Mouse (Mus musculus) MEL (cell line): Measurements from ENCODE around the gene Shank3. TPM values are rescaled to one million over a fixed set of nuclear protein-coding genes. Genes with fewer than 3 reads are reported as not detected.

Source experiments
- DNase-seq: peaks from one replicate; pipeline ENCODE4 v3.0.0; 2011; ENCODE audit warnings: low read depth, low spot score
- H3K27ac ChIP-seq: 2 replicates; pipeline ENCODE4 v1.5.1; 2012; ENCODE audit warnings: low read depth, mild to moderate bottlenecking, control low read depth, low read length, moderate library complexity; ENCODE audit not compliant: control insufficient read depth
- H3K27me3 ChIP-seq, 2 experiments: fragments of 150-350 bp in 1 of 2; sonication (generic) in 1 of 2; 2 replicates each; pipeline ENCODE4 v1.6.1; 2012; ENCODE audit warnings: low read length in 2 of 2, mild to moderate bottlenecking in 2 of 2, improper control_type of control experiment in 1 of 2, moderate library complexity in 1 of 2; ENCODE audit not compliant: insufficient read depth in 2 of 2, control insufficient read depth in 1 of 2
- H3K36me3 ChIP-seq, 2 experiments: 2 replicates each; pipeline ENCODE4 v1.6.1; 2012 to 2014; ENCODE audit warnings: low read length in 2 of 2, improper control_type of control experiment in 1 of 2, inconsistent platforms in 1 of 2, mild to moderate bottlenecking in 1 of 2; ENCODE audit not compliant: insufficient read depth in 2 of 2, control insufficient read depth in 1 of 2
- H3K4me1 ChIP-seq, 2 experiments: fragments of 150-350 bp in 1 of 2; sonication (generic) in 1 of 2; 2 replicates each; pipeline ENCODE4 v1.6.1; 2012; ENCODE audit warnings: low read length in 2 of 2, improper control_type of control experiment in 1 of 2, mild to moderate bottlenecking in 1 of 2; ENCODE audit not compliant: insufficient read depth in 2 of 2, control insufficient read depth in 1 of 2
- H3K4me3 ChIP-seq, 2 experiments: fragments of 150-350 bp in 1 of 2; sonication (generic) in 1 of 2; 2 replicates each; pipeline ENCODE4 v1.5.1; 2012; ENCODE audit warnings: low read depth in 2 of 2, low read length in 2 of 2, mild to moderate bottlenecking in 2 of 2, moderate library complexity in 2 of 2, control low read depth in 1 of 2, improper control_type of control experiment in 1 of 2; ENCODE audit not compliant: control insufficient read depth in 1 of 2, insufficient read depth in 1 of 2
- H3K79me2 ChIP-seq: 2 replicates; pipeline ENCODE4 v1.6.1; 2012; ENCODE audit warnings: mild to moderate bottlenecking, low read length, moderate library complexity; ENCODE audit not compliant: control insufficient read depth, poor library complexity, insufficient read depth
- H3K9ac ChIP-seq: 2 replicates; pipeline ENCODE4 v1.6.1; 2012; ENCODE audit warnings: low read depth, mild to moderate bottlenecking, control low read depth, low read length, moderate library complexity; ENCODE audit not compliant: control insufficient read depth, poor library complexity, severe bottlenecking
- H3K9me3 ChIP-seq: fragments of 150-350 bp; sonication (generic); replicated peaks from 2 replicates; pipeline ENCODE4 v1.6.1; 2012; ENCODE audit warnings: mild to moderate bottlenecking, low read length, improper control_type of control experiment, moderate library complexity; ENCODE audit not compliant: insufficient read depth
- BHLHE40 ChIP-seq: IDR thresholded peaks from 2 replicates; pipeline ENCODE4 v1.6.1; 2012; ENCODE audit warnings: low read depth, mild to moderate bottlenecking, inconsistent platforms, low read length, improper control_type of control experiment, borderline replicate concordance
- CHD1 ChIP-seq: IDR thresholded peaks from 2 replicates; pipeline ENCODE4 v1.6.1; 2012; ENCODE audit warnings: low read depth, mild to moderate bottlenecking, inconsistent platforms, low read length, improper control_type of control experiment
- E2F4 ChIP-seq: IDR thresholded peaks from 2 replicates; pipeline ENCODE4 v1.6.1; 2011; ENCODE audit warnings: low read depth, low read length, improper control_type of control experiment, borderline replicate concordance
- ELF1 ChIP-seq: IDR thresholded peaks from 2 replicates; pipeline ENCODE4 v1.6.1; 2014; ENCODE audit warnings: low read depth, mild to moderate bottlenecking, inconsistent platforms, low read length, improper control_type of control experiment, moderate library complexity
- EP300 ChIP-seq, 2 experiments: IDR thresholded peaks; 2 replicates each; pipeline ENCODE4 v1.6.1; 2011; ENCODE audit warnings: improper control_type of control experiment in 2 of 2, low read length in 2 of 2, low read depth in 1 of 2, mild to moderate bottlenecking in 1 of 2
- ETS1 ChIP-seq: IDR thresholded peaks from 2 replicates; pipeline ENCODE4 v1.6.1; 2012; ENCODE audit warnings: low read depth, mild to moderate bottlenecking, inconsistent platforms, low read length, improper control_type of control experiment, moderate library complexity
- GABPA ChIP-seq: IDR thresholded peaks from 2 replicates; pipeline ENCODE4 v1.6.1; 2012; ENCODE audit warnings: low read depth, mild to moderate bottlenecking, inconsistent platforms, low read length, improper control_type of control experiment, moderate library complexity
- HCFC1 ChIP-seq: IDR thresholded peaks from 2 replicates; pipeline ENCODE4 v1.6.1; 2012; ENCODE audit warnings: low read depth, mild to moderate bottlenecking, inconsistent platforms, low read length, improper control_type of control experiment, moderate library complexity
- KAT2A ChIP-seq: conservative IDR thresholded peaks from 2 replicates; pipeline ENCODE4 v1.6.1; 2012; ENCODE audit warnings: low read depth, low read length, improper control_type of control experiment, inconsistent platforms
- MAFK ChIP-seq: IDR thresholded peaks from 2 replicates; pipeline ENCODE4 v1.6.1; 2011; ENCODE audit warnings: low read depth, mild to moderate bottlenecking, low read length, improper control_type of control experiment, borderline replicate concordance
- MAX ChIP-seq: IDR thresholded peaks from 2 replicates; pipeline ENCODE4 v1.6.1; 2011; ENCODE audit warnings: low read length, improper control_type of control experiment
- MXI1 ChIP-seq: IDR thresholded peaks from 2 replicates; pipeline ENCODE4 v1.6.1; 2011; ENCODE audit warnings: mild to moderate bottlenecking, low read depth, low read length, improper control_type of control experiment
- MYB ChIP-seq: IDR thresholded peaks from 2 replicates; pipeline ENCODE4 v1.6.1; 2011; ENCODE audit warnings: mild to moderate bottlenecking, low read depth, low read length, improper control_type of control experiment
- MYC ChIP-seq: IDR thresholded peaks from 2 replicates; pipeline ENCODE4 v1.6.1; 2011; ENCODE audit warnings: low read depth, mild to moderate bottlenecking, low read length, improper control_type of control experiment, moderate library complexity
- NELFE ChIP-seq: IDR thresholded peaks from 2 replicates; pipeline ENCODE4 v1.6.1; 2011; ENCODE audit warnings: low read depth, low read length, improper control_type of control experiment
- POLR2A ChIP-seq, 2 experiments: IDR thresholded peaks; 2 replicates each; pipeline ENCODE4 v1.6.1; 2011 to 2012; ENCODE audit warnings: low read length in 2 of 2, mild to moderate bottlenecking in 2 of 2, control low read depth in 1 of 2, improper control_type of control experiment in 1 of 2, low read depth in 1 of 2, moderate library complexity in 1 of 2; ENCODE audit not compliant: control insufficient read depth in 1 of 2, insufficient read depth in 1 of 2, poor library complexity in 1 of 2
- POLR2AphosphoS2 ChIP-seq: IDR thresholded peaks from 2 replicates; pipeline ENCODE4 v1.6.1; 2011; ENCODE audit warnings: low read length, improper control_type of control experiment
- RAD21 ChIP-seq: IDR thresholded peaks from 2 replicates; pipeline ENCODE4 v1.6.1; 2011; ENCODE audit warnings: mild to moderate bottlenecking, low read depth, low read length, improper control_type of control experiment
- RCOR1 ChIP-seq: IDR thresholded peaks from 2 replicates; pipeline ENCODE4 v1.6.1; 2012; ENCODE audit warnings: low read depth, mild to moderate bottlenecking, inconsistent platforms, low read length, improper control_type of control experiment
- SIN3A ChIP-seq: IDR thresholded peaks from 2 replicates; pipeline ENCODE4 v1.6.1; 2012; ENCODE audit warnings: low read length, improper control_type of control experiment, inconsistent platforms
- SMC3 ChIP-seq: IDR thresholded peaks from 2 replicates; pipeline ENCODE4 v1.6.1; 2011; ENCODE audit warnings: low read depth, low read length, improper control_type of control experiment
- TAL1 ChIP-seq: IDR thresholded peaks from 2 replicates; pipeline ENCODE4 v1.6.1; 2012; ENCODE audit warnings: mild to moderate bottlenecking, inconsistent platforms, low read length, moderate library complexity, mixed read lengths
- TCF12 ChIP-seq: IDR thresholded peaks from 2 replicates; pipeline ENCODE4 v1.6.1; 2014; ENCODE audit warnings: low read depth, mild to moderate bottlenecking, inconsistent platforms, low read length, improper control_type of control experiment, moderate library complexity
- USF1 ChIP-seq: IDR thresholded peaks from 2 replicates; pipeline ENCODE4 v1.6.1; 2014; ENCODE audit warnings: low read depth, mild to moderate bottlenecking, inconsistent platforms, low read length, improper control_type of control experiment, moderate library complexity
- USF2 ChIP-seq, 2 experiments: IDR thresholded peaks; 2 replicates each; pipeline ENCODE4 v1.6.1; 2011 to 2012; ENCODE audit warnings: improper control_type of control experiment in 2 of 2, low read length in 2 of 2, borderline replicate concordance in 1 of 2, inconsistent platforms in 1 of 2, low read depth in 1 of 2, mild to moderate bottlenecking in 1 of 2; ENCODE audit not compliant: insufficient read depth in 1 of 2
- ZC3H11A ChIP-seq: IDR thresholded peaks from 2 replicates; pipeline ENCODE4 v1.6.1; 2012; ENCODE audit warnings: low read depth, mild to moderate bottlenecking, inconsistent platforms, low read length, improper control_type of control experiment
- ZKSCAN1 ChIP-seq: IDR thresholded peaks from 2 replicates; pipeline ENCODE4 v1.6.1; 2012; ENCODE audit warnings: low read depth, mild to moderate bottlenecking, inconsistent platforms, low read length, improper control_type of control experiment, moderate library complexity
- ZMIZ1 ChIP-seq: IDR thresholded peaks from 2 replicates; pipeline ENCODE4 v1.6.1; 2012; ENCODE audit warnings: low read depth, mild to moderate bottlenecking, inconsistent platforms, low read length, improper control_type of control experiment, moderate library complexity
- ZNF384 ChIP-seq: IDR thresholded peaks from 2 replicates; pipeline ENCODE4 v1.6.1; 2012; ENCODE audit warnings: low read depth, mild to moderate bottlenecking, inconsistent platforms, low read length, improper control_type of control experiment
- polyA plus RNA-seq, 2 experiments: library from polyadenylated mRNA; stranded (reverse) in 1 of 2; unstranded in 1 of 2; fragments of >175 nt in 1 of 2; fragments of >200 nt in 1 of 2; gene quantifications; 2 replicates each; pipeline versions ENCODE4 v1.2.1 to v1.2.4; 2012; ENCODE audit warnings: low replicate concordance in 2 of 2, low read depth in 1 of 2; ENCODE audit not compliant: insufficient read length in 2 of 2, insufficient read depth in 1 of 2, missing spikeins in 1 of 2
- total RNA-seq: library from RNA; depleted of rRNA; stranded (reverse); fragments of 300-350 nt; gene quantifications from 2 replicates; pipeline ENCODE4 v1.2.3, GENCODE M21; 2012

The Shank3 gene
- total and polyA plus RNA-seq, 3 experiments: 14.2 to 20.3 TPM; not detected in 1

DNA sequence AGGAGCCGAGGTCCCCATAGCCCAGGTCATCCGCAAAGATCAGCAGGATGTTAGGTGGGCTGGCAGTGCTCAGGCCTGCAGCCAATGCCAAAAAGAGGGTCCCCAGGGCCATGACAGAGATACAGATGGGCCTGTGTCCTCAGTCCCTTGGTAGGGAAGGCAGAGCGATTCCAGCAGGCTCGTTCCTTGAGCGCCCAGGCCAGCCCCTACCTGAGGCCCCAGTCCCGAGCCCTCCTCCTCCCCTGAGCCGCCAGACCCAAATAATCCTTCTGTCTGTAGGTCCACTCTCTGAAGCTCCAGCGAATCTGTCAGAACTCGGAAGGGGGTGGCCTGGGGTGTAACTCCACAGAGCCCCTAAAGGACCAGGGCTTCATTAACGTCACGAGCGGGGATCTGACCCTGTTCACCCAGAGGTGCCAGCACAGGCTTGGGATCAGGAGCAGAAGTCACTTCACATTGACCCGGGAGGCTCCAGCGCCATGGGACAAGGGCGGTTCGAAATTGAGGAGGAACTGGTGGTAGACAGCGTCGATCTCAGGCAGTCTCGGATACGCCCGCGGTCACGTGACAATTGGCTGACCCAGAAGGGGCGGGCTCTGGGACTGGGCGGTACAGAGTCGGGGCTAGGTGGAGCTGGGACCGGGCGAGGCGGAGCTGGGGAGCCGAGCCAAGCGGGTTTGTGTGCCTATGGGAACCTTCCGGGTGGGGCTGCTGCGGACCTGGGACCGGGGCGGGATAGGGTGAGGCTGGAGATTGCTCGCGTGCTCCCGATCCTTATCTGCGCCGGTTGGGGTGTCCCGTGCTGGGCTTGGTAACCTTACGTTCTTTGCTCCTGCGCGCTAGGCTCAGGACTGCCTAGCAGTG lies 23.6 kb upstream of the Shank3 start (continued):
- TF ChIP-seq EP300 (IDR thresholded peaks at IDR 0.05; ENCODE audit: low read depth in 1 of 2, low read length in 2 of 2) (no peak), E2F4 (no peak), MYC (no peak), GABPA (no peak), TAL1 (no peak), HCFC1 (peak; percentile 37; the same call in 1 of the 2 replicates), MAFK (no peak), POLR2AphosphoS2 (peak; percentile 35; the same call in 1 of the 2 replicates), BHLHE40 (peak; percentile 98), SIN3A (peak; percentile 35; the same call in 1 of the 2 replicates), POLR2A (IDR thresholded peaks at IDR 0.05; ENCODE audit: control insufficient read depth in 1 of 2, insufficient read depth in 1 of 2, low read depth in 1 of 2, low read length in 2 of 2, poor library complexity in 1 of 2) (peak; percentile 42 to 83; a peak in 3 of 4 replicates), ELF1 (no peak)
- TF ChIP-seq, all 39 proteins: peak for 18

DNA sequence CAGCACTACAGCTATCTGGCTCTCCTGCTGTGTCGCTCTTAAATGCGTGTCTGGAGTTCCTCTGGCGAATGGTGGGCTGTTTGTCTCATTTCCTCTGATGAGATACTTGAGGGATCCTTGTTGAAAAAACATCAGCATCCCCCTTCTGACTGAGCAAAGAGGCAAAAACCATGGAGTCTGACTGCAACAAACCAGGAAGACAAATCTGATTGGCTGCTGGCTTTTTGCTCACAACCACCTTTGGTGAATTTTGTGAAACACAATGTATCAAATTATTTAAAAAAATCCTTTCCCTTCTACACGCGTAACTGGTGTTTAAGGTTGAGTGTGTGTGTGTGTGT lies 23.0 kb upstream of the Shank3 start:
- DNase-seq: no peak
- peaks cover 0 to 9% of the 10 kb centered on the region in 2 experiments; a peak in 2 of 4 replicates for H3K4me1 ChIP-seq

DNA sequence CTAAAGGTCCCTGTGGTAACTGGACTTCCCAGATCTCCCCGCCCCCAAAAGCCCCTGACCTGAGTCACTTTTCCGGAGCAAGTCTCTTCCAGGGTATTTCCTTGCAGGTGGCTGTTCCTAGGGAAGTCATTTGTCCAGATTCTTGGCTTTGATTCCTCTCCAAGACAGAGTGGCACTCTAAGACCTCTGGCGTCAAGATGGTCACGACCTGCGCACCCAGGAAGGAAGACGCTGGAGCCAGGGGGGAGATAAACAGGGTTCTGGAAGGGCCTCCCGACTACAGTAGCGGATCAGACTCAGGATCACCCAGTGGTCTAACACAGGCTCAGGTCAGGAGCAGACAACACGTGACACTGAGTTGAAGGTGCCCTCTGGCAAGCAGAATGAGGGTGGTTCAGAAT lies 22.3 kb upstream of the Shank3 start, which contains the start of gene Arsa:
Gene Arsa (minus strand): TSS at position 335 of the 401 bp plus-strand sequence.
- Histone ChIP-seq H3K27me3 (no peaks in the 10 kb centered on the region), H3K36me3 (no peaks in the 10 kb centered on the region), H3K79me2 (no peaks in the 10 kb centered on the region; the same call in 1 of the 2 replicates), H3K4me1 (peaks cover 0 to 9% of the 10 kb centered on the region in 2 experiments; a peak in 2 of 4 replicates), H3K4me3 (peak within 1 kb of the TSS; percentile 71 to 76), H3K9me3 (no peaks in the 10 kb centered on the region), H3K9ac (peak within 1 kb of the TSS; percentile 74), H3K27ac (peak within 1 kb of the TSS; percentile 91)
- DNase-seq: no peak
- no peak for TF ChIP-seq ETS1
- TF ChIP-seq ZNF384: no peak
- no peak for TF ChIP-seq ZMIZ1
- TF ChIP-seq MYC: no peak
- TF ChIP-seq RAD21: no peak
- TF ChIP-seq ZC3H11A: no peak
- no peak for TF ChIP-seq USF2 (IDR thresholded peaks at IDR 0.05; ENCODE audit: borderline replicate concordance in 1 of 2, insufficient read depth in 1 of 2, low read depth in 1 of 2, low read length in 2 of 2)
- no peak for TF ChIP-seq ZKSCAN1
- no peak for TF ChIP-seq GABPA
- TF ChIP-seq TCF12: no peak
- no peak for TF ChIP-seq MAX
- TF ChIP-seq KAT2A: no peak
- no peak for TF ChIP-seq USF1

More for the DNA sequence above, 23.0 kb upstream of the Shank3 start:
- Histone ChIP-seq H3K27ac (peak overlapping the region; percentile 91), H3K79me2 (no peaks in the 10 kb centered on the region; the same call in 1 of the 2 replicates), H3K9me3 (no peaks in the 10 kb centered on the region), H3K9ac (peak overlapping the region; percentile 74), H3K27me3 (no peaks in the 10 kb centered on the region), H3K36me3 (no peaks in the 10 kb centered on the region), H3K4me3 (peak overlapping the region; percentile 71 to 76)
- TF ChIP-seq MYB (no peak), USF2 (IDR thresholded peaks at IDR 0.05; ENCODE audit: borderline replicate concordance in 1 of 2, insufficient read depth in 1 of 2, low read depth in 1 of 2, low read length in 2 of 2) (no peak), BHLHE40 (no peak), MAX (no peak), RAD21 (no peak), MXI1 (no peak), SMC3 (peak; percentile 4; the same call in 1 of the 2 replicates), POLR2A (IDR thresholded peaks at IDR 0.05; ENCODE audit: control insufficient read depth in 1 of 2, insufficient read depth in 1 of 2, low read depth in 1 of 2, low read length in 2 of 2, poor library complexity in 1 of 2) (no peak), ETS1 (no peak), ZMIZ1 (no peak), HCFC1 (no peak), RCOR1 (no peak), NELFE (peak; percentile 53; the same call in 1 of the 2 replicates), CHD1 (no peak)
